Mouse (Mus musculus): Measurements from ENCODE around the gene Slc25a13. TPM values are rescaled to one million over a fixed set of nuclear protein-coding genes. Genes with fewer than 3 reads are reported as not detected.

The Slc25a13 gene
- polyA plus RNA-seq, 1 experiment from 2014 or later: 48.8 TPM

DNA sequence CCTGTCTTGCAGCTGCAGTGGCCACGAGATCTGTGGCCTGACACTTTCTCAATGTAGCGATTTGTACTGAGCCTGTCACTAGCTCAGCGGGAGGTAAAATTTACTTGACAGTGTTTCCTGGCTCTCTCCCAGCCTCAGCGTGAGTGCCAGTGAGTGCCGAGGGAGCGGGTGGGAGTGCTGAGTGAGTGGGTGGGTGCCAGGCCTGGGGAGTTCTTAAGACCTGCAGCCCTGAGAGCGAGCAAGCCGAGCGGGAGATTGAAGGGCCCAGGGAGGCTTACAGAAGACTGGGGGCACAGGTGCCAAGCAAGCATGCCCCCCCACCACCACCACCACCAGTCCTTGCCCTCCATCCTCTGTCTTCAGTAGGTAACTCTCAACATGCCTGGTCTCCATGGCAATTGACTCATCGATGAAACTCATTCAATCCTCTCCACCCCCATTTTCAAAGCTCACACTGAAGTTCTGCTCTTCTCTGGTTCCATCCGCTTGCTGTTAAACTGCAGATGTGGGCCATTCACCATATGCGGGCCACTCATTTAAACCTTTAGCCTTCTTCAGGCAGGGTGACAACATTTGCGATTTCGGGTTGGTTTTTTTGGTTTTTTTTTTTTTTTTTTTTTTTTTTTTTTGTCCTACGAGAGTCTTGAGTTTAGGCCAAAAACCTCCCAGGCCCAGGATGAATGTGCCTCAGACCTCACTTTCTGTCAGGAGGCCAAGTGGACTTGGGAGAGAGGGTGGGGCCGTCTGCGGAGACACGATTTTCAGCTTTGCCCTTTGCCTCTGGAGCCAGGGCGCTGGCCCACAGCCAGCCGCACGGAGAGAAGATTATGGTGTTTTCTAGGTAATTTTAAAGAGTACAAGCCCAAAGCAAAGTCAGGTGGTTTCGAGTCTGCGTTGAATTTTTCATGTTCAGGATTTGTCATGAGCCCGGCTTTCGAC is 224.9 kb downstream of the Slc25a13 start:
- peak overlapping the region; percentile 27 for H3K4me2 ChIP-seq (replicated peaks; ENCODE audit: low read depth, low read length)
- peak; percentile 54; the same call in 1 of the 2 replicates for ATAC-seq (ENCODE audit: low FRiP score, low TSS enrichment)
- H3K27ac ChIP-seq (ENCODE audit: low read length): no peak overlapping the region
- peak overlapping the region; percentile 12; the same call in 1 of the 2 replicates for H3K4me3 ChIP-seq (ENCODE audit: low read length)
- H3K9me3 ChIP-seq (ENCODE audit: low read length): no peaks in the 10 kb centered on the region
- no peaks in the 10 kb centered on the region for H3K27me3 ChIP-seq (ENCODE audit: insufficient read depth, low read length)
- no peaks in the 10 kb centered on the region for H3K36me3 ChIP-seq (ENCODE audit: insufficient read depth, low read length)
- no peak overlapping the region for H3K9ac ChIP-seq (replicated peaks; ENCODE audit: low read length)
- 0 out of 2 replicates have a peak, but pooled peaks cover 4% of the 10 kb centered on the region for H3K4me1 ChIP-seq (ENCODE audit: insufficient read depth, low read length)
- 42% methylated on average over 25 of the region's 25 CpGs for WGBS

DNA sequence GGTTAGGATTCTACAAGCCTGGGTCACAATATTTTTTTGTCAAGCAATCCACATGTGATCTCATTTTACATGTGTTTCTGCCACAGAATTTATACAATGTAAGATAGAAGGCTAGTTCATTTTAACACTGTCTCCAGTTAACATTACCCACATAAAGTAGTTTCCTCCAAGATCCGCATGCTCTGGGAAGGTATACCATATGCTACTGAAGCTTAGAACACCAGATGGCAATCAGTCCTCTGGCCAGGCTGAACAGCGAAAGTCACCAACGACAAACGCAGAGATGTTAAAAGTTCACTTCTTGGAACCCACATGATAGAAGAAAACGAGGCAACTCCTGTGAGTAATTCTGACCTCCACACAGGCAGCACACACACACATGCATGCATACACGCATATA is 225.7 kb downstream of the Slc25a13 start:
- 71% methylated on average over 6 of the region's 6 CpGs for WGBS
- no peaks in the 10 kb centered on the region for H3K27me3 ChIP-seq (ENCODE audit: insufficient read depth, low read length)
- H3K27ac ChIP-seq (ENCODE audit: low read length): no peak overlapping the region
- no peaks in the 10 kb centered on the region for H3K36me3 ChIP-seq (ENCODE audit: insufficient read depth, low read length)
- no peak for ATAC-seq (ENCODE audit: low FRiP score, low TSS enrichment)
- H3K4me1 ChIP-seq (ENCODE audit: insufficient read depth, low read length): 0 out of 2 replicates have a peak, but pooled peaks cover 4% of the 10 kb centered on the region
- no peak overlapping the region for H3K9ac ChIP-seq (replicated peaks; ENCODE audit: low read length)
- H3K9me3 ChIP-seq (ENCODE audit: low read length): no peaks in the 10 kb centered on the region
- no peak overlapping the region for H3K4me3 ChIP-seq (ENCODE audit: low read length)
- no peak overlapping the region for H3K4me2 ChIP-seq (replicated peaks; ENCODE audit: low read depth, low read length)

Data from kidney, embryonic 16.5 days (tissue).